Mouse (Mus musculus) WW6 (cell line): ENCODE data around the gene Leng9.
"Not testable (repeated sequence)": the region's sequence is repeated elsewhere in the genome, so short reads cannot be mapped to it uniquely, and the experiment has no call there.

Experiments used
- DNase-seq: peaks from one replicate; pipeline ENCODE4 v3.0.0-alpha.2; 2013; ENCODE audit warnings: low read depth, low spot score

Leng9 gene

GRCm38 (mm10) chr7:4150059-4150541, at the start of gene Leng9:
Gene Leng9, minus strand, starts transcription at chr7:4150374.
- DNase-seq: no peak

DNA sequence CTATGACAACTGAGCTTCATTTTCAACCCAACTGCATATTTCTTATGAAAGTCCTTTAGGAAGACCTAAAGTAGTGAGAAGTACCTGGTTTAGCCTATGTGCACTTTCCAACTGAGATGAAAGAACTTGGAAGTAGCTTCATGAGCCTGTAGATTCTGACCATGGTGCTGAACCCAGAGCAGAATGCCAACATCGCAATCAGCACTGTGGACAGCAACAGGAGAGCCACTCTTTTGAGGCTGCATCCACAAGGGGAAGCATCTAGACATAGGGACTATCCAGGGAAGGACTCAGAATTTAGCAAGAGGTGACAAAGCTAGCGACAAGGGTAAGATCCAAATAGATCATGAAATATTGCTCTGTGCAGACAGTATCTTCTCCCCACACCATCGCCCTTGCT, 28.3 kb upstream of the Leng9 start:
- DNase-seq: no peak

DNA sequence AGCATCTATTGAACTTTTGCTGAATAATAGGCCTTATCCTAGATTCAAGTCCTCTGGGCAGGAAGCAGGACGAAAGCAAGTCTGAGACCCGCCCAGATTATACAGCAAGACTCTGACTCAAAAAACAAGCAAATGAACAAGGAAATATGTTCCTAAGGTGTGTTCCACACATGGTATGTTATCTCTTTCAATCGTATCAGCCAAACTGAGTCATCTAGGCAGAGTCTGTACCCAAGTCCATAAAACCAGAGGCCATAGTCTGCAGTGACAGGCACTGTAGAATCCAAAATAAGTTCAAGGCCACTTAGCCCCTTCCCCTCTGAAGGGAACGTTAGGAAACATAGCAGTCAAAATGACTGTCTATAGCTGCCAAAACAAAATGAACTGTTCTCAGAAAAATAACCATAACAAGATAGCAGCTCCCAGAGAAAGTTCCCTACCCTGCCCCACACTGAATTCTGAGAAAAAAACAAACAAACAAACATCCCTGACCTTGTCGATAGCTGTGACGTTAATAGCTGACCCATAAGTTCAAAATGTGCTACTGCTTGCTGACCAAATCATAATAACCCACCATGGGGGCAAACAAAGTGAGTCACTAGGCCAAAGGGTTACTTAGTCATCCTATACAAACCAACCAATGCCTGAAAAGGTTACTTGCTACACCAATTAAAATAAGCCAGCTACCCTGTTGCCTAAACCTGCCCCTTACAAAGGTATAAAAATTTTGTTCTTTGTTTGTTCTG, 20.2 kb upstream of the Leng9 start:
- no peak for DNase-seq

DNA sequence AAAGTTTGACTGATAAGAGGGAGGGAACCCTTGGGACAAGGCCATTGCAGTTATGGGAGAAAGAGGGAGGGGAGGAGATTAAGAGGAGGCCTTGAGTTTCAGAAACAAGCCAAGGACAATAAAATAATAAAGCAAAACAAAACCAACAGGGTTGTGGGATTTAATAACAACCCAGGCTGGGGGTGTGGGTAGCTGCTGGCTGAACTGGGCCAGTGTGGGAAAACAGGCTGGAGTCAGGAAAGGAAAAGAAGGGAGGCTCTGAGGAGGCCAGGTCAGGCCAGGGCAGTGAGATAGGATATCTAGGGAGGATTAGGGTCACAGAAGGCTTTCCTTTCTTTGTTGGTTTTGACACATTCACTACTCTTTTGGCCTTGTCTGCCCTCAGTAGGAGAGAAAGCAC, 16.9 kb upstream of the Leng9 start:
- DNase-seq: no peak

- DNase-seq: no peak
Observed at GRCm38 (mm10) chr7:4165286-4165685, 15.1 kb upstream of the Leng9 start.

DNA sequence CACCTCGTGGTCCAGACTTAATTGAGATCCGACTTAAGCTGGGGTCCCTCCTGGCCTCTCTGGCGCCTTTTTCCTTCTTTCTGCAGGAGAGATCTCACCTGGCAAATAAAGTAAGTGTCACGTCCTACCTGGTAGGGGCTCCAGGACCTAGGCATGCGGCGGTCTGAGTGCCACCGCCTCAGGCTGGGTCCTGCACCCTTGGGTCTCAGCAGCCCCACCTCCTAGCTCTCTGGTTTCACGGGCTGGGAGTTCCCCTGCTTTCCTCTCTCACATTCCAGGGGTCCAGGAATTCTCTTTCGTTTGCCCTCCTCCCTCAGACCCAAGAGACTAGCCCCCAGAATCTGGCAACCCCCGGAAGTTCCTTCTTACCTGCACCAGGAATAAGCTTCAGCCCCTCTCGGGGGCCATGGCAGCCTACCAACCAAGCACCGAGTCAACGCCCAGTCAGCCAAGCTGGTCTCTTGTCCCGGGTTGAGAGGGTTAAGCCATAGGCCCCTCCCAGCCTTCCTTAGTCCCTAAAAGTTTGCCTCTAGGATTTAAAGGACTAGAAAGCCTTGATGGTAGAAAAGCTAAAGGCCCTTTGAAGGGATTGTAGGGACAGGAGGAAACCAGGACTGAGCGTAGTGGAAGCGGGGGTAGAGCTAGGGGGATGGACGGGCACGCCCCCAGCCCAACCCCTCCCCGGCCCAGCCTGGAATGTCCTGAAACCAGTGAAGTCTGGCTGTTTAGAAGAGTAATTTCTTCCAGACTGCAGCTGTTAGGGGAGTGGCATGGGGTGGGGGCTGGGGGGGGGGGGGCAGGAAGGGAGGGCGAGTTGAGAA, 14.1 kb upstream of the Leng9 start, which contains the start of gene Cdc42ep5:
Cdc42ep5 (minus strand) TSS at position 771 of the 821 bp plus-strand sequence.
- DNase-seq: no peak

DNA sequence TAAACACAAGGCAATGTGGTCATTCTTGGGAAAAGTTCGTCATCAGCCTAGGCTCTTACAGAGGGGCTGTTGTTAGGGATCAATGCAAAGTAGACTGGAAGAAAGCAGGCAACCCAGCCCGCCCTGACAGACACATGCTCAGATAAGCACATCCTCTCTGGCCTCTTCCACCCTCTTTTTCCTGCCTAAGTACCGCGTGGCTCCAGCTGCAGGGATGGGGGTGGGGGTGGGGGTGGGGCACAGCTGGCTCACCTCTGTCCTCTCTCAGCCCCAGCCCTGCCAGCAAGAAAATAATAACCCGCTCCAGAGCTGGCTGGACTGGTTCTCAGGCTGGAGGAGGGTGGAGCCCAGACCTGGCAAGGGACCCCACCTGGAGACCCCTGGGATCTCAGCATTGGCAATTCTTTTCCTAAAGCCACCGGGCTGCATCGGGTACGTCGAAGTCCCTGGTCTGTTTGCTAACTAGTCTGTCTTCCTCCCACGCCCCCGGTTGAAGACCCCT, 13.4 kb upstream of the Leng9 start:
- no peak for DNase-seq

DNA sequence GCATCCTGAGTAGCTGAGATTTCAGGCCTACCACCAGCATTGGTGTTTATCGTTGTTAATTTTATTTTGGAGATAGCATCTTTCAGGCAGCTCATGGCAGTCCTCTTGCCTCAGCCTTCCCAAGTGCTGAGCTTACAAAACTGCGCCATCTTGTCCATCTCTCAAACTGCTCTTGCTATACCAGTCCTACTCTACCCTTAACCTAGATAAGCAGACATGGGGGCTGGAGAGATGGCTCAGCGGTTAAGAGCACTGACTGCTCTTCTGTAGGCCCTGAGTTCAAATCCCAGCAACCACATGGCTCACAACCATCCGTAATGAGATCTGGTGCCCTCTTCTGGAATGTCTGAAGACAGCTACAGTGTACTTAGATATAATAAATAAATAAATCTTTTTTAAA, 11.4 kb upstream of the Leng9 start:
- DNase-seq: not testable (repeated sequence)

DNA sequence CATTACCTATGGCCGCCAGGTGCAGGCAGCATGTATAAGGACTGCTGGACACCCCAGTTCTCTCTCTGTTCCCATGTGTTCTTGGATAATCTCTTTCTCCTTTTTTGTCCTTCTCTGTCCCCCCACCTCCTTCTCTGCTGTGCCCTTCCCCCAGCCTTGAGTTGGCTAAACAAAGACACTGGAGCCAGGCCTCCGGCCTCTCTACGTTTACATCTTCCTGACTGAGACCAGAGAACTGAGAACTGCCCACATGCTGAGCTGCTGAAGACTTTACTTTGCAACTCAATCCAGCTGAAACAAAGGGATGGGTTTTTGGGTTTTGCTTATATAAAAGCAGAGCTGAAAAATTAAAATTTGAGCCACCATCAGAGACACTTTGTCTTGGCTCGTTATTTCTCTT, 4.8 kb upstream of the Leng9 start:
- DNase-seq: no peak

GRCm38 (mm10) chr7:4154356-4154755, 4.2 kb upstream of the Leng9 start:
- DNase-seq: no peak

DNA sequence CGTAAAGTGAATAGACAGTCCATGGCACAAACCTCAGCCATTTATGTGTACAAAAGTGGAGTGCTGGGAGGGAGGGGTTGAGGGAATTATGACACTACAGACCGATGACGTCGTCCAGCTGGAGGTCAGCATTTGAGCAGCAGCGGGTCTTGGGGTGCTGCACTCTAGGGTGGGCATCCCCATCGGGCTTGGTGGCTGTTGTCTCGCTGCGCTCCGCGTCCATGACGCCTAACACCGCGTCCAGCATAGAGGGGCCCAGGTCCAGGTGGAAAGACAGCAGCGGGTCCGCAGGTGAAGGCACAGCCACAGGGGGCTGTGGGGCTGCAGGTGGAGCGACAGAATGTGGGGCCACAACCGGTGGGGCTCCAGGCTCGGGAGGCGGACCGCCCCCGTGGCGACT, 1.1 kb upstream of the Leng9 start:
- no peak for DNase-seq

GRCm38 (mm10) chr7:4150811-4151221, 642 bp upstream of the Leng9 start:
- no peak for DNase-seq

GRCm38 (mm10) chr7:4149209-4150054, 742 bp downstream of the Leng9 start:
- DNase-seq: no peak

DNA sequence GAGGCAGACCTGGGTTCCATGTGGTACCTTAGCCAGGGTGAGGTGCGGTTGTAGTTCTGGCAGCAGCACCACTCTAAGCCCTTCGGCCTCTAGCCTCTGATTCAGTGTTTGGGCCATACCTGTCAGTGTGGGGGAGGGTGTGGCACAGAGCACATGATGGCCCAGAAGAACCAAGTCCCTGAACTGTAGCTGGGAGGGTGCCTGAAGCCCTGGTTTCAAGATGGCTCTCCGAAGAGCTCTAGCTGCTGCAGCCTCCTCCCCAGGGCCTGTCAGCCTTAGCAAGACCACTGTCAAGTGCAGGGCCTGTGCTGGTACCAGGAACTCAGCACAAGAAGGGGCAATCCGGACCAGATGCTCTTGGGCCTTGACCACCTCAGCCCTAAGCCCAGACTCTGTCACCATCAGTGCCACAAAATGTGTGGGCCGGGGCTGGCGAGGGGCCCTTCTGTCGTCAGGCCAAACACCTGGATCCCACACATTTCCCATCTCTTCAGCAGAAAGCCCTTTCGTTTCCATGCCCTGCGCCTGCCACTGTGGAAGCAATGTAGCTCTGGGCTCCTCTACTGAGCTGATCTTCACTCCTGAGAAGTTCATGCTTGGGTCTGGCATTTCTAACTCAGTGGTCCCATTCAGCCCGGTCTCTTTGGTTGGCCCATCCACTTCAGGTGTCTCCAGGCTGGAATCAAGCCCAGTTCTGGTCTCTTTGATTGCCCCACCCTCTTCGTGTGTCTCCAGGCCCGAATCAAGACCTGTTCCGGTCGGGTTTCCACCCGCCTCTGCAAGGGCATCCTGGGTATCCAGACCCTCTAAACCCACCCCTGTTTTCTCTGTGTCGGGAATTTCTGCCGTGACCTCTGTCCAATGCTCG, 1.6 kb downstream of the Leng9 start:
- DNase-seq: no peak

GRCm38 (mm10) chr7:4147836-4148235, 2.3 kb downstream of the Leng9 start:
- DNase-seq: no peak

GRCm38 (mm10) chr7:4147371-4147770, 2.8 kb downstream of the Leng9 start:
- no peak for DNase-seq

GRCm38 (mm10) chr7:4146241-4147180, 3.7 kb downstream of the Leng9 start:
- DNase-seq: no peak

GRCm38 (mm10) chr7:4145552-4146190, 4.5 kb downstream of the Leng9 start:
- no peak for DNase-seq
